Mouse (Mus musculus): ENCODE measurements around the gene Rpa1.

- TF ChIP-seq CTCF (IDR thresholded peaks at IDR 0.05; ENCODE audit: insufficient read depth, low read depth, low read length) (no peak), POLR2A (IDR thresholded peaks at IDR 0.05; ENCODE audit: insufficient read depth, low read depth, low read length) (no peak)
Measured at GRCm38 (mm10) chr11:75257056-75257648, 91.0 kb downstream of the Rpa1 start.

Measured in olfactory bulb, adult 2 months (tissue).